Mouse (Mus musculus) thymus, postnatal 0 days (tissue): ENCODE results near the gene Tlk2. TPM values are rescaled to one million over a fixed set of nuclear protein-coding genes. Genes with fewer than 3 reads are reported as not detected.
"Not testable (repeated sequence)": the region's sequence is repeated elsewhere in the genome, so short reads cannot be mapped to it uniquely, and the experiment has no call there.

Experiments used
- DNase-seq: peaks from one replicate; pipeline ENCODE4 v3.0.0-alpha.2; 2015; ENCODE audit warnings: low spot score
- polyA plus RNA-seq: library from polyadenylated mRNA; unstranded; fragments of >200 nt; fragmentation: Nextera tagmentation; extraction: Ambion mirVana; gene quantifications from 2 replicates; pipeline ENCODE4 v1.2.1, GENCODE M21; 2015

The Tlk2 gene
- 18.3 and 19.1 TPM in 2 replicates for polyA plus RNA-seq

- DNase-seq: no peak
Observed at GRCm38 (mm10) chr11:105178516-105178915, at the start of gene Tlk2. TSS of gene Tlk2 (plus strand) at chr11:105178807.

GRCm38 (mm10) chr11:105135692-105136091, 42.9 kb upstream of the Tlk2 start:
- DNase-seq: no peak

- DNase-seq: not testable (repeated sequence)
Observed at GRCm38 (mm10) chr11:105137255-105137654, 41.4 kb upstream of the Tlk2 start.

- not testable (repeated sequence) for DNase-seq
Observed at GRCm38 (mm10) chr11:105140512-105140911, 38.1 kb upstream of the Tlk2 start.

- no peak for DNase-seq
Observed at GRCm38 (mm10) chr11:105141115-105141514, 37.5 kb upstream of the Tlk2 start.

GRCm38 (mm10) chr11:105143564-105143963, 35.0 kb upstream of the Tlk2 start:
- DNase-seq: no peak

- DNase-seq: no peak
Observed at GRCm38 (mm10) chr11:105144084-105144483, 34.5 kb upstream of the Tlk2 start.

GRCm38 (mm10) chr11:105144508-105145210, 33.9 kb upstream of the Tlk2 start:
- DNase-seq: no peak

GRCm38 (mm10) chr11:105145211-105145610, 33.4 kb upstream of the Tlk2 start:
- no peak for DNase-seq

GRCm38 (mm10) chr11:105146593-105146992, 32.0 kb upstream of the Tlk2 start, which contains the start of gene Gm10842:
TSS of gene Gm10842 (plus strand) at chr11:105146893.
- no peak for DNase-seq

- DNase-seq: no peak
Observed at GRCm38 (mm10) chr11:105149353-105149752, 29.3 kb upstream of the Tlk2 start.

- DNase-seq: peak; percentile 51
Observed at GRCm38 (mm10) chr11:105149766-105150165, 28.8 kb upstream of the Tlk2 start.

GRCm38 (mm10) chr11:105150691-105151090, 27.9 kb upstream of the Tlk2 start:
- DNase-seq: peak; percentile 21

- peak; percentile 73 for DNase-seq
Observed at GRCm38 (mm10) chr11:105151226-105152016, 27.2 kb upstream of the Tlk2 start.

- DNase-seq: no peak
Observed at GRCm38 (mm10) chr11:105152017-105152300, 26.6 kb upstream of the Tlk2 start.

- no peak for DNase-seq
Observed at GRCm38 (mm10) chr11:105152357-105152899, 26.2 kb upstream of the Tlk2 start.

GRCm38 (mm10) chr11:105153068-105153833, 25.4 kb upstream of the Tlk2 start:
- DNase-seq: peak; percentile 21

GRCm38 (mm10) chr11:105155915-105156314, 22.7 kb upstream of the Tlk2 start:
- DNase-seq: no peak

- peak; percentile 9 for DNase-seq
Observed at GRCm38 (mm10) chr11:105156748-105157267, 21.8 kb upstream of the Tlk2 start.

- no peak for DNase-seq
Observed at GRCm38 (mm10) chr11:105158047-105158446, 20.6 kb upstream of the Tlk2 start.

- DNase-seq: no peak
Observed at GRCm38 (mm10) chr11:105159673-105160360, 18.8 kb upstream of the Tlk2 start.
